Mouse (Mus musculus) G1E (cell line): ENCODE data around the gene Lamtor2.

Source experiments
- CTCF ChIP-seq: IDR thresholded peaks from 2 replicates; pipeline ENCODE4 v1.5.1; 2012; ENCODE audit warnings: low read depth, low read length, inconsistent platforms, mixed read lengths
- GATA1 ChIP-seq: IDR thresholded peaks from 2 replicates; pipeline ENCODE4 v1.6.1; 2012; ENCODE audit warnings: borderline replicate concordance, low read length, inconsistent platforms, mixed read lengths
- TAL1 ChIP-seq: conservative IDR thresholded peaks from 2 replicates; pipeline ENCODE4 v1.6.1; 2012; ENCODE audit warnings: low read depth, low read length, inconsistent platforms, mixed read lengths

GRCm38 (mm10) chr3:88552082-88552645, 710 bp downstream of the Lamtor2 start:
- no peak for TF ChIP-seq CTCF
- no peak for TF ChIP-seq TAL1
- TF ChIP-seq GATA1, result no peak
